Mouse (Mus musculus) brain, embryonic 14.5 days (tissue): ENCODE data around the gene Armc9. TPM values are rescaled to one million over a fixed set of nuclear protein-coding genes. Genes with fewer than 3 reads are reported as not detected.

Experiments
- DNase-seq: peaks from one replicate; pipeline ENCODE4 v3.0.0-alpha.2; 2011; ENCODE audit warnings: low read depth
- CTCF ChIP-seq: fragments of 200-500 bp; IDR thresholded peaks from 2 replicates; pipeline ENCODE4 v1.5.1; 2012; ENCODE audit warnings: inconsistent platforms, mild to moderate bottlenecking, moderate library complexity, borderline replicate concordance; ENCODE audit not compliant: insufficient read depth, insufficient read length; ENCODE audit errors: extremely low read depth
- POLR2A ChIP-seq: fragments of 200-500 bp; IDR thresholded peaks from 2 replicates; pipeline ENCODE4 v1.6.1; 2012; ENCODE audit warnings: mild to moderate bottlenecking, inconsistent platforms, borderline replicate concordance; ENCODE audit not compliant: poor library complexity, insufficient read depth, insufficient read length, severe bottlenecking; ENCODE audit errors: extremely low read depth
- polyA plus RNA-seq: library from polyadenylated mRNA; depleted of rRNA; stranded (reverse); fragments of >200 nt; gene quantifications from 2 replicates; pipeline ENCODE4 v1.2.3, GENCODE M21; 2012

Armc9 gene
- polyA plus RNA-seq, 1 experiment: 23.9 TPM

DNA sequence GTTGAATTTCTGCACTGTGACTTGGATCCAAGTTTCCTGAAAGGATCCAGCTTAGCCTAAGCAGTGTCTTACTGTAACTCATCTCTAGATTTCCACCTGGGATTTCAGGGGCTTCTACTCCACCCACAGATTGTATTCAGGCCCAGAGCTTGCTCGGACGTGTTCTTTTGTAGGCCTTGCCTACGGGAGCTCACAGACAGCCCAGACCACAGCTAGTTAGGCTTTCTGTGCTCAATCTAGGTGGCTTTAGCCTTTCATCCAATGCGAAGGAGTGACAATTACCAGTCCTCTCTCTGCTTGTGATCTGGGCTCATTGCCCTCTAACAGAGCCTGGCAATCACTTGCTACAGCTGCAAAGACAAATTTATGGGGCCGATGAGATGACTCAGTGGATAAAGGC is 8.3 kb upstream of the Armc9 start:
- TF ChIP-seq CTCF: no peak
- TF ChIP-seq POLR2A: no peak
- DNase-seq: no peak

DNA sequence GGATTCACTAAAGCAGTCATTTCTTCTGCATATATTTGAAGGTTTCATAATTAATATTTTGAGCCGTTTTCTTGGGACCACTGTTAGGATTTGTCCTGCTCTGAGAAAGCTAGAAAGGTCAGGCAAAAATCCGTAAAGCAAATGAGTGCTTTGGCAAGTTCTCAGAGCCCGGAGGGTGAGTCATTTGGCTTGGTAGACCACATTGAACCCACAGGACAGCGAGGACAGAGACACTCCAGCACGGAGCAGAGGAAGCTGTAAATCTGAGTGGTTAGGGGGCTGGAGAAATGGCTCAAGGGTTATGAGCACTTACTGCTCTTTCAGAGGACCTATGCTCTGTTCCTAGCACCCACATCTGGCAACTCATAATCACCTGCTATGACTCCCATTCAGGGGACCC is 7.0 kb upstream of the Armc9 start:
- TF ChIP-seq POLR2A (no peak), CTCF (no peak)
- no peak for DNase-seq

DNA sequence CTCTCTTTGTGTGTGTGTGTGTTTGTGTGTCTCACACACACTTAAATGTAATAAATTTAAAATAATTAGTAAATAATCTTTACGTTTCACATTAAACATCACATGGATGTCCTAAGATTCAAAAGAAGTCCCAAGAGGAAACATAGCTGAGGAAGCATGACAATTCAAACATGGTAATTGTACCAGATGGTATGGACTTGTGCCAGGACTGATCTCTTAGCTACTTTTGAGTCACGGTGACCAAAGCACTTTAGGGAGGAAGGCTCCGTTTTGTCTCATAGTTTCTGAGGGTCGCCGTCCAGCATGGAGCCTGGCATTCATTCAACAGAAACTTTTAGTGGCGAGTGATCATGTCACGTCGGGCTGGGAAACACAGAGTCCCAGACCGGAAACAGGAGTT is 6.4 kb upstream of the Armc9 start:
- no peak for TF ChIP-seq POLR2A
- no peak for TF ChIP-seq CTCF
- DNase-seq: no peak

DNA sequence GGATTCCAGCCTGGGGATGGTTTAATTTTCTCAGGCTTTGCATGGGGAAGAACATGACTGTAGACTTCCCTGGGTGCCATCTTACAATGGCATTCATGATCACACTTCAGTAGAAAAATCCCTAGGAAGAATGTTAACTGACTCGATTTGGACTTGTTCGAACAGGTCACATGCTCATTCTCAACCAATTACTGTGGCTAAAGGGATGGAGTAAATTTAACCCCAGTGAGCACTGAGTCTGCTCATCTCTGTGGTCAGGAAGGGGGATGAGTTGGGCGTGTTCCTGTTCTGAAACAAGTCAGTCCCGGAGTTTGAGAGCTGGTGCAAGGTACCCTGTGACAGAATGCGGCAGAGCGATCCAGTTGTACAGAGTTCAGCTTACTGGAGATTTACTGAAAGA is 3.7 kb upstream of the Armc9 start:
- no peak for DNase-seq
- TF ChIP-seq CTCF (no peak), POLR2A (no peak)

DNA sequence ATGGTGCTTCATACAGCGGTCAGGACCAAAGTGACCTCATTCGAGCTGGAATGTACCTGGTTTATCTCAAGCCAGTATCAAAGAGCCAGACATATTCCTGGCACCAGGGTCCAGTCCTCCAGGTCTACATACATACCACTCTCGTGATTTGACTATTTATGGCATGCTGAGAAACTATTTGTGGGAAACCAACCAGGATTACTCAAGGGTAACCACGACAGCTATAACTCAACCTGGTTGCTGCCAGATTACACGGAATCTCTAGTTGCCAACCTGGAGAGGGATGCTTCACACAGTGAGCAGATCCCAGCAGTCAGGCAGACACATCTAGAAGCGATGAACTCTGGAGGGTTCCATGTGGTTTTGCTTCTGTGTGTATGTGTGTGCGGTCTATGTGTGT is 3.2 kb upstream of the Armc9 start:
- DNase-seq: no peak
- no peak for TF ChIP-seq CTCF
- TF ChIP-seq POLR2A: no peak

DNA sequence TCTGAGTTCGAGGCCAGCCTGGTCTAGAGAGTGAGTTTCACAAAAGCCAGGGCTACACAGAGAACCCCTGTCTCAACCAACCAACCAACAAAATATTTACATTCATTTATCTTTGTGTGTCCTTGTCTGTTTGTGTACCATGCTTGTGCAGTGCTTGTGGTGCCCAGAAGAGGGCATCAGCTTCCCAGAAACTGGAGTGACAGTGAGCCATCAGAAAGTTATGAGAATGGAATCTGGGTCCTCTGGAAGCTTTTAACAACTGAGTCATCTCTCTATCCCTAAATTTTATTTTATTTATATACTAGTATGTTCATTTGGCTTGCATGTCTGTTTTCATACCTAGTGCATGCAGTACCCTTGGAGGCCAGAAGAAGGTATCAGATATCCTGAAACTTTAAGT is 2.0 kb upstream of the Armc9 start:
- peak; percentile 29; the same call in 1 of the 2 replicates for TF ChIP-seq CTCF
- TF ChIP-seq POLR2A: no peak
- DNase-seq: no peak

DNA sequence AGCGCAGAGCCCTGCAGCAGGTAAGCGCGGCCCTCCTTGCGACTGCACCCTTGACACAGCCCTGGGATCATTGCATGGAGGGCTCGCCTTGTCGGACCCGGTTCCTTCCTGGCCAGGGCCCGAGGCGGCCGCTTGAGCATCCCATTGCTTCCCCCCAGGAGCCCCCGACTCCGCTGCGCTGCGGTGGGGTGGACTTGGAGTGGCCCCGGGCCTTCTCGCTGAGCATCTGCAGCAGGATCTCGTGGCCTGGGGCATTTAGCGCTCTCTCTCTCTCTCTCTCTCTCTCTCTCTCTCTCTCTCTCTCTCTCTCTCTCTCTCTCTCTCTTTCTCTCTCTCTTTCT is 214 bp downstream of the Armc9 start:
- TF ChIP-seq CTCF: no peak
- TF ChIP-seq POLR2A: no peak
- DNase-seq: no peak

DNA sequence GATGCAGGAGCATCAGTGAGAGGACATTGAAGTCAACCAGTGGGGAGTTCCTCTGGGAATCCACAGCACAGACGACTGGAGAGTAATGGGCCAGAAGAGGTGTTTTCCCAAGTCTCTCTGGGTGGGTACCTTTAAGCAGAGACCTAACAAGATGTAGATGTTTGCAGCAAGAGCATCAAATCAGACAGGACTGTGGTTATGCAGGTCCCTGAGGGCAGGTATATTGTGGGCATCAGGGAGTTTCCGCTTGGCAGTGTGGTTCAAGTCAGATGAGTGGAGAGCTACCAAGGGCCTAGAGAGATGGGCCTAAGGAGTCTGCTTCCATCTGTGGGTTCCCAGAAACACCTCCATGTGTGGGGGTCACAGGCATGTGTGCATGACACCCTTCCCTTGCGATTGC is 1.5 kb downstream of the Armc9 start:
- no peak for DNase-seq
- TF ChIP-seq CTCF: no peak
- no peak for TF ChIP-seq POLR2A

DNA sequence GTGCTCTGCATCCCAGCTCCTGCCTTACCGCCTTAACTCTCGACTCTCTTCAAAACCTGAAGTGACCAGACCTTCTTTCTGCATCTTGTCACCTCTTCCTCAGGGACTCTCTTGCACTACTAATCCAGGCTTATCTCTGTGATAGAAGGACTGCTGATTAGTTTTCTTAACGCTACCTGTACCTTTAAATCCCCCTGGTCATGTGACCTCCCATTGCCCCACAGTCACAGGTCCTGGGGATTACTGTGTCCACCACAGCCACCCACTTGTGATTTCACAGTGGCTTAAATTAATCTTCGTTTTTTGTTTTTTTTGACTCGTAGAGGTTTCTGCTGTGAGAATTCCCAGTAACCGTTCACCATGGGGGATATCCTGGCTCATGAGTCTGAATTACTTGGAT is 2.0 kb downstream of the Armc9 start:
- TF ChIP-seq CTCF: no peak
- TF ChIP-seq POLR2A: no peak
- no peak for DNase-seq

DNA sequence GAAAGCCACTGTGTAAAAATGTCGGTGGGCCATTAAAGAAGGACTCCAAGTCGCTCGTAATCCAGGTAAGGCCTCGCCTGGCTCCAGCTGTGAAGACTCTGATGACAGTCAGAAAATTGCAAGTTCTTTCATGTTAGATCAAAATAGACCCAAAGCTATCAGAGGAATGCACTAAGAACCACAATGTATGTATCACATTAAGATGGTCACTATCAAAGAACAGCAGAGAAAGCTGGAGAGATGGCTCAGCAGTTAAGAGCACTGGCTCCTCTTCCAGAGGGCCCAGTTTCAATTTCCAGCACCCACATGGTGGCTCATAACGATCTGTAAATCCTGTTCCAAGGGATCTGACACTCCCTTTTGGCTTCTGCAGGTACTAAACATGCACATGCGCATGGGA is 5.5 kb downstream of the Armc9 start:
- DNase-seq: no peak
- TF ChIP-seq CTCF (no peak), POLR2A (no peak)

DNA sequence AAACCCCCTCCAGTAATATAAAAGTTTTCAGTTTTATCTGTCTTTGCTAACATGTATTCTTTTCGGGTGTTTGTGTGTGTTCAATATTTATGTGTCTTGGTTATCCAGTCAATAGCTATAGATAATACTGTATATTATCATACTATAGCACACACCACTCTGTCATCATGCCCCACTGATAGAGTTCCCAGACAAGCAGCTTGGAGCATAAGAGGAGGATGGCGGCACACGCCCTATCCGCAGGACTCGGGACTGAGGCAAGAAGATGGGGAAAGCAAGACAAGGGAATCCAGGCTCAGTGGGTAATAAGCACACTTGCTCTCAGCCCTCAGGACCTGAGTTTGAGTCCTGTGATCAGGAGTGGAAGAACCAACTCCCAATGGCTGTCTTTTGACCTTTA is 5.9 kb downstream of the Armc9 start:
- DNase-seq: no peak
- TF ChIP-seq POLR2A (no peak), CTCF (no peak)

DNA sequence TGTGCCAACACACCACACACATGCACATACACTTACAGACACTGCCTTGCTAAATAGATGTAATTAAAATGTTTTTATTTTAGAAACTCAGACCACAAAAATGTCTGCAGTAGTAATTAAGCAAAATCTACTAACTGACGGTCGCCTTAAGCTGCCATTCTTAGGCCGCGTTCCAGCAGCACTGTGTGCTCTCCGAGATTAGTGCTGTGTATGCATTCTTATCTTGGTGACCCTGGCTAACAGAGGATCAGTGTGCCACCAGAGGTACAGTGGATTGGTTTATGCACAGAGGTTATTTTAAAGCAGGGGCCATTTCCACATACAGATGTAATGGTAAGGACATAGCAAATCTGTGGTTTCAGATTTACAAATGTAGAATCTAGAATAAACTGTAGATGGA is 6.5 kb downstream of the Armc9 start:
- TF ChIP-seq CTCF (no peak), POLR2A (no peak)
- DNase-seq: no peak

DNA sequence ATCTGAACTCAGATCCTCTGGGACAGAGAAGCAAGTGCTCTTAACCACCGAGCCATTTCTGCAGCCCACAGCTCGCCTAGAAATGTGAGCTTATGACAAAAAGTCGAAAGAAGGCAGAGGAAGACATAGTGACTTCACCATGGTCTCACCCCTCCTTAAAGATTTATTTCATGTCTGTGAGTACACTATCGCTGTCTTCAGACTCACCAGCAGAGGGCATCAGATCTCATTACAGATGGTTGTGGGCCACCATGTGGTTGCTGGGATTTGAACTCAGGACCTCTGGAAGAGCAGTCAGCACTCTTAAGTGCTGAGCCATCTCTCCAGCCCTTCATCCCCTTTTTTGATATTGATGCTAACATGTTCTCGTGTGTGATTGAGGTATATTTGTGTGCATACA is 20.0 kb downstream of the Armc9 start:
- TF ChIP-seq POLR2A (no peak), CTCF (no peak)
- DNase-seq: no peak
